Mouse (Mus musculus): Measurements from ENCODE around the gene Pnmal1.

Gene Pnmal1

GRCm38 (mm10) chr7:16924037-16924834 is 35.2 kb upstream of the Pnmal1 start, which contains the start of gene Calm3:
Gene Calm3 (minus strand): TSS chr7:16924114.
- DNase-seq (ENCODE audit: low spot score in 2 of 2): peak; percentile 100

DNA sequence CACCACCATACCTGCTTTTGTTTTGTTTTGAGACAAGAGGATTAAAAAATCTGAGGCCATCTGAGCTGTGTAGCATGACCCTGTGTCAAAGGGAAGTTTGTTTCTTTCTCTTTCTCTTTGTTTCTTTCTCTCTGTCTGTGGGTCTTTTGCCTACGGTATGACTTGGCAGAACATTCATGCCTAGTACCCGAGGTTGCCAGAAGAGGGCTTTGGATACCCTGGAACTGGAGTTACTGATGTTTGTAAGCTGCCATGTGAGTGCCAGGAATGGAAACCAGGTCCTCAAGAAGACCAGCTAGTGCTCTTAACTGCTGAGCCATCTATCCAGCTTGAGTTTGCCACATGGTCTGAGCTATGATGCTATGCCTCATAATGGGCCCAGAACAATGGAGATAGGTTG is 31.1 kb upstream of the Pnmal1 start:
- no peak for DNase-seq (ENCODE audit: low spot score in 2 of 2)

DNA sequence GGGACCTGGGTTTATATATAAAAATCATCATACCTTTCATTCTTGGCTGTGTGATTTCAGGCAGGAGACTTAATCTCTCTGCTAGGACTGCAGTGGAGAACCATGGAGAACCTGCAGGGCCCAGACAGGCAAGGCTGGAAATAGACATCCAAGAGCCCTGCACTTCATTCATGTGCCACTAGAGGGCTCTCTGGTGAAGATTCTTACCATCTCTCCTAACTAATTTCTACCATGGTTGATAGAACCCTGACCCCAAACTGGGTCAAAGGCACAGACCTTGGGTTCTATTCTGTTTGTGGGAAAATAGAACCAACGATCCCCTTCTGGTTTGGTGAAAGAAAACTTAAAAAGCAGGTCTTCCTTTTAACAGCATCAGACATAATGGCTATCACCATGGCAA is 28.6 kb upstream of the Pnmal1 start:
- DNase-seq (ENCODE audit: low spot score in 2 of 2): peak in 1 of 2 experiments; percentile 73

GRCm38 (mm10) chr7:16931968-16932627 is 27.4 kb upstream of the Pnmal1 start:
- peak; percentile 86 to 91 for DNase-seq (ENCODE audit: low spot score in 2 of 2)

DNA sequence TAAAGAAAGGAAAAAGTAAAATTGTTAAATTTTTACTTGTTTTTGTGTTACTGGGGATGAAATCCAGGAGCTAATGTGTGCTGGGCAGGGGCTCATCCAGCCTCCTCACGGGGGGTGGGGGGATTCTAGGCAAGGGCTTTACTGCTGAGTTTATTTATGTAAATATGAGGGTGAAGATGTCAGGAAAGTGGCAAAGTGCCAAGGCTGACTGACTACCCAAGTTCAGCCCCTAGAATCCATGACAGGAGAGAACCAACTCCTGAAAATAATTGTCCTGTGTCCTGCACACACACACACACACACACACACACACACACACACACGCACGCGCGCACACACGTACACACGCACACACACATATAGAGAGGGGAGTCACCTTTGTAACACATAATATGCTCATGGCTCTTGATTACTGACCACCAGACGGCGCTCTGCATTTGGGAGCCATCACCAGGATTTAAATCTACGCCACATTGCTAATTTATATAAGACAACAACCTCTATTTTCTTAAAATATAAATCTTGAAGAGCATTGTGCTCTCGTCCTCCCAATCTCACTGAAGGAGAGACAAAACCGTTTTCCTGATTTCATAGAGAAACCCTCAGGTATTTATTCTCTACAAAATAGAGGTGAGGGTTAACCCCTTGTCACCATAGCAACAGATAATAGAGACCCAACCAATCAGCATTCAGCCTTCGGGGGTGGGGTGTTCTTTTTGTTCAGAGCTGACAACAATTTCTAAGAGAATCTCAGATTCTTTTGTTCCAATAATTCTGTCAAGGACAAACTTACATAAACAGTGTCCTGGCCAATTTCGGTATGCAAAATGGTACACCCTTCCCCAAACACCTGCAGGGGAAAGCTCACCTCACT is 26.5 kb upstream of the Pnmal1 start:
- peak in 1 of 2 experiments; percentile 39 for DNase-seq (ENCODE audit: low spot score in 2 of 2)

DNA sequence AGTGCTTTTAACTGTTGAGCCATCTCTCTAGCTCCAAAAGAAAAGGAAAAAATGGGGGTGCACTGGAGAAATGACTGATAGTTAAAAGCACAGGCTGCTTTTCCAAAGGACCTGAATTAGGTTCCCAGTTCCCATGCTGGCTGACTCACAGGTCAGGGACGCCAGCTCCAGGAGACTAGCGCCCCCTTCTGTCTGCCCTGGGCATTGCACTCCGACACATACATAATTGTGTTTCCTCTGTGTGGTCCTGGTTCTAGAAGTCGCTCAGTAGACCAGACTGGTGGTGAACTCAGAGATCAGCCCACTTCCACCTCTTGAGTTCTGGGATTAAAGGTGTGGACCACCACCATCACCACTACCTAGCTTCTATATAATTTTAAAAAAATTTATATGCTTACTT is 22.2 kb upstream of the Pnmal1 start:
- no peak for DNase-seq (ENCODE audit: low spot score in 2 of 2)

DNA sequence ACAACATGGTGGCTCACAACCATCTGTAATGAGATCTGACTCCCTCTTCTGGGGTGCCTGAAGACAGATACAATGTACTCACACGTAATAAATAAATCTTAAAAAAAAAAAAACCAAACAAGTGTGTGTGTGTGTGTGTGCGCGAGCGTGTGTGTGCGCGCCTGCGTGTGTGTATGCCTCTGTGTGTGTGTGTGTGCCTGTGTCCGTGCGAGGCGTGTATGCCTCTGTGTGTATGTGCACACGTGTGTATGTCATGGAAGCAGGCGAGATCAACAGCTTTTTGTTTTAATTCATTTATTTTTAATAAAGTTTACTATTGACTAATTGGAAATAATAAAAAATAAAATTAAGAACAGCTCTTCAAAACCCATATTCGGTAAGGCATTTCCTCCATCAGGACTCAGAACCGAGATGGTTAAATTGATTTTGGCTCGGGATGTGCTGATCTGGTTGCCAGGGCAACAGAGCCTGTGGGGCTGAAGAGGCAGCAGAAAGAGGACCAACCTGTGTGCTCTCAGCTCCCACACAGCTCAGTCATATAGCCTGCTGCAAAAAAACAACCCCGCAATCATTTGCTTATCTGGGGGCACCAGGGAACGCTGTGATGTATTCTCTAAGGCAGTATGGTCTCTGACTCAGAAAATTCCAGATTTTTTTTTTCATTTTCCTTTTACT is 21.2 kb upstream of the Pnmal1 start:
- DNase-seq (ENCODE audit: low spot score in 2 of 2): peak in 1 of 2 experiments; percentile 37

- DNase-seq (ENCODE audit: low spot score in 2 of 2): peak in 1 of 2 experiments; percentile 50
These were observed 19.2 kb upstream of the Pnmal1 start for GRCm38 (mm10) chr7:16940292-16940691.

GRCm38 (mm10) chr7:16942861-16943260 is 16.6 kb upstream of the Pnmal1 start:
- no peak for DNase-seq (ENCODE audit: low spot score in 2 of 2)

- DNase-seq (ENCODE audit: low spot score in 2 of 2): peak; percentile 68 to 78
These were observed 15.2 kb upstream of the Pnmal1 start, which contains the start of gene Pnmal2 for GRCm38 (mm10) chr7:16944061-16944807. Gene Pnmal2 (plus strand): TSS chr7:16944682.

GRCm38 (mm10) chr7:16944808-16945315 is 14.6 kb upstream of the Pnmal1 start:
- peak in 1 of 2 experiments; percentile 47 for DNase-seq (ENCODE audit: low spot score in 2 of 2)

DNA sequence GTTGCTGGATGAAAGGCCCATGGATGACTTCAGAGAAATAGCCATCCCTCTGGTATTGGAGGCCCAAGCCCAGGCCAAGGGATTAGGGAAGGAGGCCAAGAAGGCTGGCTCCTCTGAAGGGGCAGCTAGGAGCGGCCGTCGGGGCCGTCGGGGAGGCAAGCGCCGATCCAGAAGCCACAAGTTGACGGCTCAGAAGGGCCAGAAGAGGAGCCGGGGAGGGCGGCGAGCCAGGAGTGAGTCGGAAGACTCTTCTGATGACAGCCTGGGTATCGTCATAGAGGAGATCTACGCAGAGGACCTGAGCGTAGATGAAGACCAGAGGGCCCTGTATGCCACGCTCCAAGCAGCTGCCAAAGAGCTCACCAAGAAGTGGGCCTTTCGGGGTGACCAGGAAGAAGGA is 14.1 kb upstream of the Pnmal1 start:
- no peak for DNase-seq (ENCODE audit: low spot score in 2 of 2)

DNA sequence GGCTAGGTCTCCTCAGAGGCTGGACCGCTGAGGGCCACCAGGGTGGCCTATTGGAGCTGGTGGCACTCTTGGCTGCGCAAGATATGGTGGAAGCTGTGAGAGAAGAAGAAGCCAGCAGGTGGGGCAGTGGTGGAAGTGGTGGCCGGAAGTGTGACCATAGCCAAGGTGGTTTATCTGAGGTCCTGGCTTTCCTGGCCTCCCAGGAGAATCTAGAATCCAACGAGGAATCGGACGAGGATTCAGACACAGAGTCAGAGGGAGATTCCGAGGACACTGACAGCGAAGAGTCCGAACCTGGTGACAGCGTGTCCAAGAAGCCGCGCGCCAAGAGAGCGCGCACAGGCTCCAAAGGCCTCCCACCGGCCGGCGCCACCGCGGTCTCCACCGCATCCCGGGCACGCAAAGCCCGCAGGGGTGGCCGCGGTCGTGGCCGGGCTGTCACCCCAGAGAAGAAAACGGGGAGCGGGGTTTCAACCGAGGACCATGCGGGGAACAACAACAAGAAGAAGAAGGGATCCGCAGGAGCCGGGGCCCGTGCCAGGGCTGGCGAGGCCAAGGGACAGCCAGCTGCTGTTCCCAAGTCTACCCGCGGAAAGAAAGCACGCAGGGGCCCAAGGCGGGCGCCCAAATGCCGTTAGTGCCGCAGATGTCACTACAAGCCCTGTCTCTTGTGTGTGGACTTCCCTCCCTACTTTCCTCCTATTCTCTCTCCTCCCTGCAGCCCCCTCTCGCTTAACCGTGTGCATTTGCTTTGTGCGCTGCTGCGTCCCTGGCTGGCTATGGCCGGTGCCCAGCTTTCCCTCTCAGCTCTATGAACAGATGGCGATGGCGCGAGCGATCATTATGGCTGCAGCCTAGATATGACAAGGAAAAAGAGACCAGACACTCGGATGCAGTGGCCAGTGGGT is 12.8 kb upstream of the Pnmal1 start:
- DNase-seq (ENCODE audit: low spot score in 2 of 2): no peak

DNA sequence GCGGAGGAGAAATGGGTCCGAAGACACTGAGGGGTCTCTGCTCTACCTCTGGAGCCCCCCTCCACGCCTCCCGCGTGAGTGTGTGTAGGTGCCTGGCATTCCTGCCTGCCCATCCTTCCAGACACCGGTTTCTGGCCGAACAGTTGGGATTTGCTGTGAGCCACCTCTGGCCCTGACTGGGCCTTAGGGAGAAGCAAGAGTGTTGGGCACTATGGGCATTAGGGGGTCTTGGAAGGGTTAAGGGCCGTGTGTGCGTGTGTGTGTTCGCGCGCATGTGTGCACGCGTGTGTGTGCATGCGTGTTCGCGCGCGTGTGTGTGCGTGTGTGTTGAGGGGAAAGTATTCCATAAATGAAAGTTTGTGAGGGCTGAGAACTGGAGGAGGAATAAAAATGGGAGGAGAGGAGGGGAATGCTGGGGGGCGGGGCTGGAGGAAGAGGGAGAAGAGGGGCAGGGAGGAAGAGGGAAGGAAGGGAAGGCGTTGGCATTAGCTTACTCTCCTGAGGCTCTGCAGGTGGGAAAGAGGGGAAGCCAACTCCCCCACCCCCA is 12.1 kb upstream of the Pnmal1 start:
- DNase-seq (ENCODE audit: low spot score in 2 of 2): no peak

GRCm38 (mm10) chr7:16947959-16948361 is 11.5 kb upstream of the Pnmal1 start:
- no peak for DNase-seq (ENCODE audit: low spot score in 2 of 2)

DNA sequence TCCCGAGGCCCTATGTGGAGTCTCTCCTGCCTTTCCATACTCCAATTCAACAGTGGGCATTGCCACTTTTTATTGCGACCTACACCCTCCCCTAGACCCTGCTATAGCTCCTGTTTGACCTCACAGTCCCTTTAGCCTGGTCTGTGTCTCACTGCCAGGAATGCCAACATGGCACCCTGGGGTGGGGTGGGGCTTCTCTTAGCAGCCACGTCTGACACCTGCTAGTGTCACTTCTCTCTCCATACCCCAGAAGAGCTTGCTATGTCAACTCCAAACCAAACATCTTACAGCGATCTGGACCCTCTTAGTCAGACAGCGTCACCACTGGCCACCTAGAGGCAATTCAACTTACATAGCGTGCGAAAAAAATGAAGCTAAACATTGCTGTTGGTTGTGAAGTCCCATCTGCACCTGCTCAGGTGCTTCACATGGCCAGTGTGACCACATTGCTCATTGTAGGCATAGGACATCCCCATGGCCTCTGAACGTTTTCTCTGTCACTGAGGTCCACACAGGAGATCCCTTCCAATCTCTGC is 10.5 kb upstream of the Pnmal1 start:
- no peak for DNase-seq (ENCODE audit: low spot score in 2 of 2)

- DNase-seq (ENCODE audit: low spot score in 2 of 2): peak; percentile 80 to 91
These were observed 9.3 kb upstream of the Pnmal1 start for GRCm38 (mm10) chr7:16949908-16950841.

All from frontal cortex, postnatal 25 days (tissue).